Mouse (Mus musculus): ENCODE measurements around the gene Lcn4.

DNA sequence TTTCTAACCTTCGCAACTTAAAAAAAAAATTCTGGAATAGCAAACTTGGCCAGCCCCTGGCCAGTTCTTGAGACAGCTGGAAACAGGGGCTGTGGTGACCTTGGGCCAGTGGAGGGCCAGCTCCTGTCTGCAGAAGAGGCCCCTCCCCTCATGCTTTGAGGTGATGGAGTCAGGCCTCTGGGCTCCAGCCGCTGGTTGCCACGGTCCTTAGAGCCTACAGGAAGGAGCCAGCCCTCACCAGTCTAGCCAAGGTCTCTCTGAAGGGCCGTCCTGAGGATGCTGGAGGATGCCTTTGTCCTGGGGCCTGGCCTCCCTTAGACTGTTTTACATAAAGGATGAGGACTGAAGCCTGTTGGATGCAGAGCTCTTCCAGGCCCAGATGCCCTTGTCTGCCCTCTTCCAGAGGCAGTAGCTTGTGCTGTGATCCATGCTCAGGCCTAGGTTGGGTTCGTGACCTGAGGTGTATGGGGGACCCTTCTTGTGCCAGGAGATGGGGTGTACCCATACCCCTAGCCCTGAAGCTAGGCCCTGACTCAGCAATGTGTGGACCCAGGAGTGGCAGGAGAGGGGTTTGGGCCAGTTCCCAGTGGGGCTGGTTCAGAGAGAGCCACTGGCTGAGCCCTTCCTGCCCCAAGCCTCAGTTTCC is 42.2 kb downstream of the Lcn4 start:
- no peak for TF ChIP-seq CTCF (IDR thresholded peaks at IDR 0.05; ENCODE audit: extremely low read depth, insufficient read depth, insufficient read length, insufficient replicate concordance)
- TF ChIP-seq POLR2A (IDR thresholded peaks at IDR 0.05; ENCODE audit: low read depth, low read length), result no peak
